Mouse (Mus musculus) layer of hippocampus, adult 8-10 months (tissue): Measurements from ENCODE around the gene Macrod2. TPM values are rescaled to one million over a fixed set of nuclear protein-coding genes. Genes with fewer than 3 reads are reported as not detected.
A peak's percentile ranks its signal among the peaks of the same experiment; 100 is the strongest.

Experiments
- DNase-seq, 2 experiments: peaks; one replicate each; pipeline ENCODE4 v3.0.0; 2022; ENCODE audit warnings: low spot score in 2 of 2
- total RNA-seq, 4 experiments: library from RNA; stranded (reverse); gene quantifications; 2 replicates each; pipeline ENCODE4 v1.2.4; 2022

Gene Macrod2
- total RNA-seq, 4 experiments from 2014 or later: 48.3 to 54.4 (median 52.3) TPM

DNA sequence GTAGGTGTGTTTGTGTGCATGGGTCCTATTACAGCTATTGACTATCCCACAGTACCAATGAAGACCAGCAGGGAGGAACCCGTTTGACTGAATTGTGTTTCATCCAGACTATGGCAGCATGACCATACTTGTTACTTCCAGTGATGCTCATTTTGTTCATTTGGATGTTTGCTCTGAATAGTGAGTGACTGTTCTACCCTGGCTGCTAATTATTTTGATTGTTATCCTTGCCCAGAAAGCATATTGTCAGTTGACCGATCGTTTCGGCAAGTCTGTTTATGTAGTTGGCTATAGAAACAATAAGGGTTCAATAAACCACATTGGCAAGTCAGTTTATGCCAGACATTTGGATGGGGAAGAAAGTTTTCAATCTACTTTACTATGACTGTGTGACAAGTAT lies 510.2 kb downstream of the Macrod2 start:
- DNase-seq: no peak

DNA sequence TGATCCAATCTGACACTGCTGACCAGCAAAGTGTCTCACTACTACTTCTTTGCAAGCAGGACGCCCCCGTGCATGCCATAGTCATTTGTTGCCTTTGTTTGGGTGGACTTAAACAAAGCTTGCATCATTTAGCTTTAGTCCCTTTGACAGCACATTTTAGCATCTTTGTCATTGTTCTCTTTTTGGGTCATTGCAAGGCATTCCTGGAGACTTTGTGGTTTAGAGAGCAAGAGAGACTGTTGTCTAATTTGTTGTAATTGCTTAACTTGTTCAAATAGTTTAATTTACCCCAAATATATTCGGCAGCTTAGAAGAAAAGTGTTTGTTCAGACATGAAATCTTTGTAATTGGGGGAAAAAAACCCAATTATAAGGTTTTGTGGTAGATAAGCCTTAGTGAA lies 511.0 kb downstream of the Macrod2 start:
- DNase-seq: no peak

DNA sequence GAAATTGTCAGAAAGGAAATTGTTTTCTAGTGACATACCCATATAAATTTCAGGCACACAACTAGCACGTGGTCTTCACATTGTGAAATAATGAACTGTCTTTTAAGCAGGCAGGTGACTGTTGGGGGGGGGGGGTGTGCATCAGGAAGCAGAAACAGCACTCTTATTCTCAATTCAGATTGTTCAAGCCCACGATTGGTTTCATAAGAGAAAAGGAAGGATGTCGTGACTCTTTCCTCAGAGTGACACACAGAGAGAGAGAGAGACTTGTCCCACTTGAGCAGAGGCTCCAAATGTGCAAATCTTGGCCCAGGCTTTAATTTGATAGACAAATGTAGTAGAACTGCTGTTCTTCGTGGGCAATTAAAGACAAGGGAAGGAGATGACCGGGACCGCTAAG lies 516.4 kb downstream of the Macrod2 start:
- DNase-seq: no peak

DNA sequence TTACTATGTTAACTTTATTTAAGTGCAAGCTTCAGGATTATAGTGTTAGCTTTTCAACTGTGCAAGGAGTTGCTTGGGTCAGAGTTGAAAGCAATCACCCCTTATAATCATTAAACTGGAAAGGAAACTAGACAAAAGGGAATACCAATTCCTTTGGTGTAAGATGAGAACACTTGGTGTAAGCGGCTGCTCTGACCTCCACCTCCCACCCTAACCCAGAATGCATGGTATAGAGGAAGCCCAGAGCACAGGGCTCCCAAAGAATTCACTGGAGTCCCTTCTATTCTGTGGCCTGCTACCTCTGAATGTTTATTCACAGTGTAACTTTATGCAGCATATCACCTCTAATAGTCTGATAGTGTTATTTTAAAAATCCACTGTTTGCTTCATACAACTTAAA lies 517.1 kb downstream of the Macrod2 start:
- DNase-seq: no peak

DNA sequence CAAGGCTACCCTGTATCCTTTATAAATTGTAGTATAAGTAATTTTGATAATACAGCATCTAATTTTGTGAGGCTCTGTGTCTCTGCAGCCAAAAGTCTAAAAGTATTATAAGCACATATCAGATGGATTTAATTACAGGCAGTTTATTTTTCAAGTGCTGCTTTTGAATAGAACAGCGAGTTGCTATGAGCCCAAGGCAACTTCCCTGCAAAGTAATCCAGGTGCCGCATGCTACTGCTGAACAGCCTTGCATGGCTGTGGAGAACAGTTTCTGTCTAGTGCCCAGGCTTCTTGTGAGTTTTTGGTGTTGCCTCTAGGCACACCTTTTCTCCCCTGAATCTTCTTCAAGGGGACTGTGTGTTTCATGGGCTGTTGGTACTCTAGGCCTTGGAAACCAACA lies 517.8 kb downstream of the Macrod2 start:
- no peak for DNase-seq

DNA sequence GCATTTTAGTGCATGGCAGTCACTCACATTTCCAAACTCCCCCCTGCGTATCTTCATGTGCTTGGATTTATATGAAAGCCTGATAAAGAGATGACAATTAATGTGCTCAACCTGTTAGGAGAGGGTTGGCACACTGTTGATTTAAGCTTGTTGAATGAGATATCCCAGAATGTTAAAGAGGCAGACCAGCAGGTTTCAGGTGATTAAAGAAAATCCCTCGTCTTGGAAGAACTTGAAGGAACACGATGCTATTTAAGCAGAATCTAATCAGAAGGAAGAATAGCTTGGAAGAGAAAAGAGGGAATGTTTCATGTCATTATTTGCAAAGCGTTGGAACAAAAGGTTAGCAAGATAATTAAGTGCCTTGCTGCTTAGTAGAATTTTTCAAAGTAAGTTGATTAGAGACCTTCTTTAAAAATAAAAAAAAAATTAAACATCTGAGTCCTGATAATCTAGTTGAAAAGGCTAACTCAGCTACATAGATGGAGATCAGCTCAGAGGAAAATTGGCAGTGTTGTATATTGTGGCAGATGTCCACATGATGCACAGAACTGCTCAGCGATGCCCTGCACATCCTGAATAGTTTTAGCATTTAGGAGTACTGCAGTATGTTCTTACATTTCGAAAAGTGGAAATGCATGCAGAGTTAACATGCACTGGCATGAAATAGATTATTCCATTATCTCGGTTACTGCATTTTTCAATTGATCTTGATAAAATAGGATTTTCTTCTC lies 518.7 kb downstream of the Macrod2 start:
- DNase-seq: no peak

DNA sequence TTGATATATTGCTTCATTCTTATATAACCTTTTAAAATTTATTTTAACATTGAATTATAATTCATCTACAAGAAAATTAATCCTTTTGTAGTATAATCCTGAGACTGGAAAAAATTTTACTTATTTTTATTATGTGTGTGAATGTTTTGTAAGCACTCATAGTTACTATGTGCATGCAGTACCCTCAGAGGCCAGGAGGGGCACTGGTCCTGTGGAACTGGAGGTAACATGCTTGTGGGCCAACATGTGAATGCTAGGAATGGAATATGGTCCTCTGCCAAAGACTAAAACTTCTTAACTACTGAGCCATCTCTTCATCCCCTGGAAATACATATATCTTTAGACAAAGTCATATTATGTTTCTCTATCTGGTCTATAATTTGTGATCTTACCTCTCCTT lies 531.8 kb downstream of the Macrod2 start:
- DNase-seq: no peak

DNA sequence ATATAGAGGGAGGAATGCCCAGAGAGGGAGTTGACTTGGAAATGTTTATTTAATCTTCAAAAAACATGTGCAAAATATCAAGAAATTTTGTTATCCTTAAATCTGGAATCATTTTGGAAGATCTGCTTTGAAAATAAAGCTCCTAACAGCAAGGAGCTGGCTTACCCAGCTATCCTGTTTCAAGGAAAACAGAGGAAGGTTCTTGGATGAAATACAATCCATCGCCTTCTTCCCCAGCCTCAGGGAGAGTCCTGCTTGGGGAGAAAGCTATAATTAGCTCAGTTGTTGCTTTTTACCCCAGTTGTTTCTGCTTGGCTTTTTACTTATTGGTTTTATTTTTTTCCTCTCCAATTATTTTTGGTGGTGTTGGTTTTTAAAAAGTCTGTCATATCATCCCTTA lies 539.4 kb downstream of the Macrod2 start:
- DNase-seq: no peak

DNA sequence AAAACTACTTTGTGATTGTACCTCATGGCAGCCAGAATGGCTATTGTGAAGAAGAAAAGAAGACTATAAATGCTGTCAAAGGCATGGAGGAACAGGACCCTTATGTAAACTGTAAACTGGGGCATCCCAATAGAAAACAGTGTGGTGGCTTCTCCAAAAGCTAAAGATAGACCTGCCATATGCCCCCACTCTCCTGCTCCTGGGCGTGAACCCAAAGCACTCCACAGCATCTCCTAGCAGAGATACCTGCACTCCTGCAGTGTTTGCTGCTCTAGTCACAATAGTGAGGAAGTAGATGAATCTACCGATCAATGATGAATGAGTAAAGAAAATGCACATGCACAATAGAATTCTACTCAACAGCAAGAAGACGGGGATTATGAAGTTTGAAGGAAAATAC lies 554.4 kb downstream of the Macrod2 start:
- no peak for DNase-seq

DNA sequence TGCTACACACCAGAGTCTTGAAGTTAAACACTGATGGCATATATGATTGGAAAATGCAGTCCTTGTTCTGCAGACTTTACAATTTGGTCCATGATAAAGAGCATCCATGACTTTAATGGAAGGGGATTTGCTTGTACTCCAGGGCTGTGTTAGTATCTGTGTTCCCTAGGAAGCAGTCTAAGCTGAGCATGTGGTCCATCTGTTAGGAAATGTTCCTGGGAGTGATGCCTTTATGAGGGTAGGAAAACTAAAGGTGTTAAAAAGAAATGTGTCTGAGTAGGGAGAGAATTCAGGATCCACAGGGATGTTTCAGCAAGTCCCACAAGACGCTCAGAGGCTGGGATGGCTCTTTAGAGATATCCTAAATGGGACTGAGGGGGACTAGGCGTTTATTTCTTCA lies 564.1 kb downstream of the Macrod2 start:
- peak in 1 of 2 experiments; percentile 8 for DNase-seq

DNA sequence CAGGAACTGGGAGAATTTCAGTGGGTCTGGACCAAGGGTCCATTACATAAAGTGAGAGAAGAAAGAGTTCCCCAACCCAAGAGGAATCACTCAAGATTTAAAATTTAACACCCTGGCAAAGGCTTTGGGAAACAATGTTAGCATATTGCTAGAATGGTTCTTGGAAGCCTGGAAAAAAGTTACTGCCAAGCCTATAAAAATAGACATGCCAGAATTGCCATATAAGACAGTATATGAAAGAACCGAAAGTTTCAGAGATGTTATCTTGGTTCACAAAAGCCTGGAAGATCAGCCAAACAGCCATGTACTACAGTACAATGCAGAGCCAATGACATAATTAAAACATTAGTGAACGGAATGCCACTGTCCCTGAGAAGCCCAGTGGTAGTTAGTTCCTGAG lies 575.1 kb downstream of the Macrod2 start:
- DNase-seq: no peak

DNA sequence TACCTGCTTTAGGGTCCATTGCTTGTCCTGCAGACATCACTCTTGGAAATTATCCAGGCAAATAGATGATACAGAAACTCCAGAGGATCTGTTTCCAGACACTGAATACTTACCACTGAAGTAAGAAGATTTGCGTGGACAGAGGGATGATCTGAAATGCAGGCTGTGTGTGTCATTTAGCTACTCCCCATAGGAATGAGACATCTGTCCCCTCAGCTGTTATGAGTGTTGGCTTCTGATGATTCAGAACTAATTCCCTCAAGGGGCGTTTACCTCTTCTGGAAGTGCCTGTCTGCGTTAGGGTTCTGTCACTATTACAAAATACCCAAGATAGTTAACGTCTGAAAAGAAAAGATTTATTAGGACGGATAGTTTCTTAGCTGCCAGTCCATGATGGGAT lies 576.7 kb downstream of the Macrod2 start:
- no peak for DNase-seq

DNA sequence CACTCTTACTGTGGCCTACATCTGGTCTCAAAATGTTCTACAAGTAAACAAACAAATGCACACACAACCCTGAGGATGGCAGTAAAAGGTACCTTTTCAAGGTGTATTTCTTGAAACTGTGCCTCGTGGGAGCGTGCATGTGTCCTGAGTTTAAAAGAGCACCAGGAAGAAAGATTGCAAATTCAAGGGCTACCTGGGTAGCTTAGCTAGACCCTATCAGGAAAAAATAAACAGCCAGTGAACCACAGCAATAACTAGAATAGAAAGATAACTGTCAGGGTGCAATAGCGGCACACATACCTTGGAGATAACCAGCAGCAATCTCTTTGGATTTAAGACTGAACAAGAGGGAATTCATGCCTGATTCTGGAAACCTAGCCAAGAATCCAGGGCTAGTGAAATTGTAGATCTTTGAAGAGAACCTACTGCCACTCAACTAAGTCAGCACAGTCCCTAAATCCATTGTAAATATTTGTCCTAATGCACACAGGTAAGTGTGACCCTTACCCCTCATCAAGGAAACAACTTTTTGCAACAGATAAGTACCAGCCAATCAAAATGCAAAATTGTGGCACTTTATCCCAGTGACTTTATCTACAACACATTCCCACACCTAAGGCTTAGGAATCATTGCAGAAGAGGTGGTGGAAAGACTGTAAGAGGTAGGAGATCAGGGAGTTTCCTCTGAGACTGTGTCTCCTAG lies 590.7 kb downstream of the Macrod2 start:
- no peak for DNase-seq

DNA sequence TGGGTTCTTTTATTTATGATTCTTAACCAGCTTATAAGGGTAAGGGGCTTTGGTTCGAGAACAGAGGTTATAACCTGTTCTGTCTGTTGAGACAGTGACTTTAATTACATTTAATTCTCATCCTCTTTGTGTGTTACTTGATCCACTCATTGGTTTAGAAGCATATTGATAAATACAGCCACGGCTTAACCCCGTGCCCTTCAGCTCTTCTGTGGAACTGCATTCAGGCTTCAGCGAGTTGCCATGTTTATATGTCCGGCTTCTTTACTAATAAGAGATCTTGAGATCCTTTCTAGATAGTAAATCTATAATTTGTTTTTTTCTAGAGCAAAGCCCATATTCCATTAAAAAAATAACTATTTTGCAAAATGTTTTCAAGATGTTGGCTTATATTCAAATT lies 608.7 kb downstream of the Macrod2 start:
- no peak for DNase-seq

DNA sequence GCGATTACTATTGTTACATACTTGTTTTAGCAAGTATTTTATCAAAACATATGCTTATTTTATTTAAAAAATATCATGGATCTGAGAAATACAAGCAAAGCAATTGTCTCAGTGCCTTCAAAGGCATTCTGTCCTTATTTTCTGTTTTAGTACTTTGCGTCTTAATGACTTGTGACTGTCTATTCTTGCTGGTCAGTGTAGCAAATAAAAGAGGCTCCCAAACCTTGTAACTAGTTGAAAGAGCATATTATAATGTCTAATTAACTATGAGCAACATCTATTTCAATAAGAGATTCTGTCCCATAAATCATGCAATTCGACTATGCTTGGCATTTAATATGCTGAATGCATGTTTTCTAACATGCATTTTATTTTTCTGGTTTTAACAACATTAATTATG lies 609.2 kb downstream of the Macrod2 start:
- DNase-seq: no peak

DNA sequence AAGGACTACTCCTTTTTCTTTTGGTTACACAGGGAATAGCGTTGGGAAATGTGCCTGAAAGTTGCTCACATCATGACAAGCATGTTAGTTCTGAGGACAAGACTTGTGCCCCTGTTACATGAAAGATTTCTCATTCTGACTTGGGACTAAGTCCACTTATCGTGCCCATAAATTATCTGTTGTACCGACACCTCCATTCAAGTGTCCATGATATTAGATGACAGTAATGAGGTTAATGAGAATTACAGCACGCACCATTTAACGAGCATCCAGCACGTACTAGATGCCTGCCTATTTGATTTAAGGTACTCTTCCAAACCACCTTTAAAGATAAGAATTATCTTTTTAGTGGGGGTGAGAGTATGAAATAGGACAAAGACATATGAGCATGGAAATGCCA lies 610.5 kb downstream of the Macrod2 start:
- DNase-seq: no peak

DNA sequence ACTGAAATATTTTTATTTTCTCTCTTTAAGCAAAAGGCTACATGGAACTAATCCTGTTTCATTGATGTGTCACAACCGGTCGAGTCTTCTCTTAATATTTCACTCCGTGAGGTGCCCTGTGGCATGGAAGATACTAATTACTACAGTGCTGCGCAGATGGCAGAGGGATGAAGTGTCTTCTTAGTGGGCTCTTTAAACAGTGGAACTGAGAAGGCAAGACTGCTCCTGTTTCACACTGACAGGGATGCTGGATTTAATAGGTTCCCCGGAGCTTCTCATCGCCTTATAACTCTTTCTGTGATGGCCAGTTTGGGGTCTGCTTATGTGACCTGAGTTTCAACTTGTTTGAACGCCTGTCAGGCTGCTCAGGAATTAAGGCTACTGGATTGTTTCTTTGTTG lies 612.6 kb downstream of the Macrod2 start:
- DNase-seq: no peak

DNA sequence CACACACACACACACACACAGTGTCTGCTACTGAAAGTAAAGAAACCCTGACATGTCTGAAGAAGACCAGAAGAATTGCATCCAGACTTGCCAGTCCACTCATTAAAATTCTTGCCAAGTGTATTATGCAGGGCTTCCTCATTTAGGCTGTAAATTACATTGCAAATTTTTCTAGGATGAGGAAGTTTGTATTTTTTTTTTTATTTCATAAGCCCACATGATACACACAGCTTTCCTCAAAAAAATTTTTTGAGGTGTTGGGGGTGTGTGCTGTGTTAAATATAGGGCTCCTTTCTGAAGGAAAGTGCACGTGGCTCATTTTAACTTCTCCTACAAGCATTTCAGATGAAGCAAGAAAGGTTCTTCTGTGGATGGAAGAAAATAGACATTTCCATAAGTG lies 613.3 kb downstream of the Macrod2 start:
- DNase-seq: no peak

DNA sequence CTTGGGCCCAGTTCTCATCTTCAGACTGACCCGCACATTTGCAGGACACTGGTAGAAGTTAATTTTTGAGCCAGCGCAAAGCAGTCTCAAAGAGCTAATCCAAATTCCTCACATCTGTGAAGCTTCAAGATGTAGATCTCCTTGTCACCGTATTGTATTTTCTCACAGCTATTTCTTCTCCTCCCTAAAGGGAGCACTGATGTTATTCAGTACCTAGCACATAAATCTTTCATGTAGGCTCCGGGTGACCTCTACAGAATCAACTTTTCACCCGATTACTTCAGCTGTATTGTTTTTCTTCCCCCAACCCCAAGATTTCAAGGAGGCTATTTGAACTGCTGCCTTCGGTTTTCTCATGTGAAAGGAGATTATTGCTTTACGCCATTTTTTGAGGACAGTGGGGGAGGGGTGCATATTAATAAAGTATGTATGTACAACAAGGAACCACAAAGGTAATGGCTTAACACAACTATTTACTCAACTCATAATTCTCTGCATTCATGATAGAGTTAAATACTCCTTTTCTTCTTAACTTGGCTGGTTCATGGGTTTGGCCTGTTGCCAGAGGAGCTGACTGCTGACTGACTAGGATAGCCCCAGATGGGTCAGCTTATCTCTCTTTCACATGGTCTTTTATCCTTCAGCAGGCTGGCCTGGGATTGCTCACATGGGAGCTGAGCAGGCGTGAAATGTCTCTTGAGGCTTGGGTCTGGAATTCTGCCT lies 618.5 kb downstream of the Macrod2 start:
- no peak for DNase-seq

DNA sequence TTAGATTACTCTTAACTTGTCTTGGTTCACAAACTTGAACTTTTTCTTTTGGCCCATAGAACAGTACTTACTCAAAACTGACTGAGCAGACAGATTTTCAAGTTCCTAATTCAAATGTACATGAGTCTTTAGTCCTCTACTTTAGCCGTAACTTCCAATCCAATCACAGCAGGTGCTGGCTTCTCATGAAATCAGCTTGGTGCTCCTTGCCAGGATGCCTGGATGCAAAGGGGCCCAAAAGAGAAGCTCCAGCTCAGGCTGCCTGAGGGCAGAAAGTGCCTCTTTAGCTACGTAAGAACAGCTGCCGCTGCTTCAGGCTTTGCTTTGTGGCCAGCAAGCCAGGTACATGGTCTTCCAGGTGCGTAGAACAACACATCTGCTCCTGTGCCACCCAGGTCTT lies 627.9 kb downstream of the Macrod2 start:
- DNase-seq: no peak

DNA sequence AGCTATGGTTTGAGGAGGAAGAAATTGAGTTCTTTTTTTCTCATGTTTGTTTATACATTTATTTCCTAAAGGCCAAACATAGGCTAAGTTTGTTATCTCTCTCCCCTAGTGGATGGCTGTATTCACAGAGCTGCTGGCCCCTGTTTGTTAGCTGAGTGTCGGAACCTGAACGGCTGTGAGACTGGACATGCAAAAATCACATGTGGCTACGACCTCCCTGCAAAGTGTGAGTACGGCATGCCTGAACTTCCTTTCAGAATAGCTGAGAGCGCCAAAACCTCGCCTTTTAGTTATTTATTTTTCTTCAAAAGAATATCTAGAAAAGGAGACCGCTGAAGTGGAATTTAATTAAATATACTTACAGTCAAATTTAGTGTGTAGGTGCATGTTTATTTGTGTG lies 628.8 kb downstream of the Macrod2 start:
- DNase-seq: no peak

DNA sequence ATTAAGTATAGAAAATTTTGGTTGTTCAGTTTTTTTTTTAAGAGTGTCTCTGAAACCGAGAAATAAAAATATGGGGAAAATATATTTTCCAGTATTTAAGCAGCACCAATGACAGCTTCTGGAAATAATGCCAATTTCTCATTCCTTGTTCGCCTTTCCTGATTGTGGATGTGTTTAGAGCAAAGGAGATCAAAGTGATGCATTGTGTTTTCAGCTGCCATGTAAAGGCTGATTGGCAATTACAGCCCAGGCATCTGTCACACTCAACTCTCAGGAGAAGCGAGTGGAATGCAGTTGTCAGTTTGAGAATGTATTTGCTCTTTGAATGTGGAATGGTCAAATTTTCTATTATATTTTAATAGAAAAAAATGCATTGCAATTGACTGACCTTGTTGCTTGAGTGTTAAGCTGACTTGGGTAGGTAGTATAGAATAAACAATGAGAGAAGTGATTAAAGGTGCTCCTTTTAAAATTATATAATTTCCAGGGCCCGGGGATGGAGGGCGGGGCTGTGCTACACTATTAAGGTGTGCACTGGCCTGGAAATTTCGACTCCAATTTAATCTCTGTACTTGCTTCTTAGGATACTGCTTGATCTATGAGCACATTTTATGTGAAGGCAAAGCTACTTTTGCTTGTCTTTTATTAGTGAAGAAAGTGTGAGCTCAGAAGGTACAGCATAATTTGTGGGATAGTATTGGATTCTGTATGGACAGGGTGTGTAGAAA lies 629.4 kb downstream of the Macrod2 start:
- DNase-seq: no peak
